Mouse (Mus musculus) erythroblast, embryonic 14.5 days (primary cell): ENCODE measurements around the gene 1700061G19Rik. TPM values are rescaled to one million over a fixed set of nuclear protein-coding genes. Genes with fewer than 3 reads are reported as not detected.

Experiments used
- H3K27me3 ChIP-seq: 2 replicates; pipeline ENCODE4 v1.6.1; 2012; ENCODE audit warnings: inconsistent platforms; ENCODE audit not compliant: control insufficient read depth
- H3K36me3 ChIP-seq: 2 replicates; pipeline ENCODE4 v1.6.1; 2012; ENCODE audit warnings: mild to moderate bottlenecking, inconsistent platforms; ENCODE audit not compliant: control insufficient read depth
- H3K4me1 ChIP-seq: 2 replicates; pipeline ENCODE4 v1.6.1; 2012; ENCODE audit warnings: inconsistent platforms; ENCODE audit not compliant: control insufficient read depth
- H3K4me3 ChIP-seq: replicated peaks from 2 replicates; pipeline ENCODE3; 2012; ENCODE audit warnings: moderate library complexity, mild to moderate bottlenecking, inconsistent platforms
- H3K9me3 ChIP-seq: 2 replicates; pipeline ENCODE4 v1.6.1; 2012; ENCODE audit warnings: low read length, inconsistent platforms, mixed read lengths; ENCODE audit not compliant: control insufficient read depth
- GATA1 ChIP-seq: IDR thresholded peaks from 2 replicates; pipeline ENCODE4 v1.6.1; 2012; ENCODE audit warnings: low read length, inconsistent platforms, mixed read lengths
- TAL1 ChIP-seq: IDR thresholded peaks from 3 replicates; pipeline ENCODE4 v1.6.1; 2012; ENCODE audit warnings: low read length, inconsistent platforms, mixed read lengths
- polyA plus RNA-seq: library from polyadenylated mRNA; stranded (reverse); fragments of >175 nt; gene quantifications from 2 replicates; pipeline ENCODE4 v1.2.3, GENCODE M21; 2012

Gene 1700061G19Rik
- polyA plus RNA-seq, 1 experiment: not detected

DNA sequence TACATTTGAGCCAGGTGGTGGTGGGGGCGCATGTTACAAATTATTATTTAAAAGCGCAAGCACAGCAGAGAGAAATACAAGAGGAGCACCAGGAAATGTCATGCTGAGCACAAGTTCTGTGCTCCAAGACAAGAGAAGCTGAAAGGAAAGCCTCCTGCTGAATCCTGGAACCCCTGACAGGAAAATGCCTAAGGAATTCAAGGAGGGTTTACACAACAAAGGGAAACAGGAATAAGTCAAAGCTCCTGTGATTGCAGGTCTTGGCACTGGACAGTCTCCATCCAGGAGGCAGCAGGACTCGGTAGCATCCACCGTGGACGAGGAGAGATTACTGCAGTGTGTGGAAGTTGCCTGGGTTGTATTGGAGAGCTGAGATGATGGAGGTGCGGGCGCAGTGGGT is 9.2 kb upstream of the 1700061G19Rik start:
- no peaks in the 10 kb centered on the region for H3K36me3 ChIP-seq
- no peaks in the 10 kb centered on the region; the same call in 1 of the 2 replicates for H3K27me3 ChIP-seq

DNA sequence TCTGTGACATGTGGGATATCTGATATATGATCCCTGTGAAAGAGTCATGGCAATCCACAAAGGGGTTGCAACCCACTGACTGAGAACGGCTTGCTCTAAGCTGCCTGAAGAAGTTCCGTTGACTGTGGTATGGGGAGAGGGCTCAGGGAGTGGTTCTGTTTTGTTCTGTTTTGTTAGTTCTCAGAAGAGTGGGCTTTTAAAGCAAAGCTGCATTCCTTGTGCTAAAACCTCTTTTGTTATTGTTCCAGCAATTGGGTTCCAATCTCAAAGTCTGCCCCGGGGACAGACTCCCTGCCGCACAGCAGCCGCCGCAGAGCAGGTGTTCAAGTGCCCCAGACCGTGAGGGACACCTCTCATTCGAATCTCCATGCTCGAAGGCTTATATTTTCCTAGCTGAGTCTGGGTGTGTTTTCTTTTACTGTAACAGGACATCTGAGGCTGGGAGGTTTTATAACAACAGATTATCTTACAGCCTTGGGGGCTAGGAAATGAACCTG is 5.7 kb upstream of the 1700061G19Rik start:
- no peak overlapping the region for H3K4me3 ChIP-seq
- H3K4me1 ChIP-seq: peaks cover 6% of the 10 kb centered on the region
- H3K36me3 ChIP-seq: no peaks in the 10 kb centered on the region
- H3K9me3 ChIP-seq: peaks cover 10% of the 10 kb centered on the region
- TF ChIP-seq TAL1: no peak
- TF ChIP-seq GATA1: no peak
- H3K27me3 ChIP-seq: no peaks in the 10 kb centered on the region; the same call in 1 of the 2 replicates

More for the DNA sequence above, 9.2 kb upstream of the 1700061G19Rik start:
- H3K4me1 ChIP-seq: peaks cover 13% of the 10 kb centered on the region
- H3K4me3 ChIP-seq: no peak overlapping the region
- TF ChIP-seq GATA1: no peak
- peaks cover 10% of the 10 kb centered on the region for H3K9me3 ChIP-seq

- no peak for TF ChIP-seq GATA1
- TF ChIP-seq TAL1: no peak
- Histone ChIP-seq H3K36me3 (no peaks in the 10 kb centered on the region), H3K27me3 (no peaks in the 10 kb centered on the region; the same call in 1 of the 2 replicates), H3K9me3 (peaks cover 10% of the 10 kb centered on the region), H3K4me3 (no peak overlapping the region), H3K4me1 (peaks cover 6% of the 10 kb centered on the region)
Measured at GRCm38 (mm10) chr17:56870287-56870953, 4.9 kb upstream of the 1700061G19Rik start.

DNA sequence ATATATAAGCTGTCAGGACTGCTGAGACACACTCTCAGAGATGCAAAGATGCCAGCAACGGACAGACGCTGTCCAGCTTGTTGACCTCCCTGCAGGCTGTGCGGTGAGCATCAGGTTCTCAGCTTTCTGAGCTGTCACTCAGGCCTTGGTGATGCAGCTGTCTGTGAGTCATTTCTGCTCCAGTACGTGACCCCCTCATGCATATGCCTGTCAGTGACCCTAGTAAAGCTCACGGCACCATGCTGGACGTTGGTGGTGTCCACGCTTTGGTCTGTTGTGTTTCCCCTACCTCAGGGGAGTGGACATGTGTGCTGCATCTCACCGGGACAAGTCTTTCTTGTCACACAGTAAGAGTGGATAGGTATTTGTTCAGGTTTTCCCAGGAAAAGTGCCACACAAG is 3.5 kb upstream of the 1700061G19Rik start:
- Histone ChIP-seq H3K4me1 (peaks cover 6% of the 10 kb centered on the region), H3K27me3 (no peaks in the 10 kb centered on the region; the same call in none of the 2 replicates), H3K9me3 (peaks cover 6% of the 10 kb centered on the region), H3K4me3 (no peak overlapping the region), H3K36me3 (no peaks in the 10 kb centered on the region)
- TF ChIP-seq TAL1 (no peak), GATA1 (no peak)

- Histone ChIP-seq H3K36me3 (no peaks in the 10 kb centered on the region), H3K9me3 (no peaks in the 10 kb centered on the region), H3K4me3 (no peak overlapping the region), H3K27me3 (no peaks in the 10 kb centered on the region; the same call in 1 of the 2 replicates), H3K4me1 (peaks cover 6% of the 10 kb centered on the region)
- TF ChIP-seq TAL1: no peak
- no peak for TF ChIP-seq GATA1
Measured at GRCm38 (mm10) chr17:56872512-56872911, 2.8 kb upstream of the 1700061G19Rik start.

GRCm38 (mm10) chr17:56874237-56874636 is 1.0 kb upstream of the 1700061G19Rik start, which contains the start of gene Acsbg2:
Gene Acsbg2 (minus strand): TSS chr17:56874447.
- H3K27me3 ChIP-seq: no peaks in the 10 kb centered on the region; the same call in 1 of the 2 replicates
- TF ChIP-seq GATA1 (no peak), TAL1 (no peak)
- peaks cover 6% of the 10 kb centered on the region for H3K4me1 ChIP-seq

GRCm38 (mm10) chr17:56876465-56876864 is 1.2 kb downstream of the 1700061G19Rik start:
- Histone ChIP-seq H3K9me3 (no peaks in the 10 kb centered on the region), H3K4me1 (no peaks in the 10 kb centered on the region), H3K4me3 (no peak overlapping the region), H3K27me3 (no peaks in the 10 kb centered on the region; the same call in 1 of the 2 replicates), H3K36me3 (no peaks in the 10 kb centered on the region)
- TF ChIP-seq TAL1: no peak
- TF ChIP-seq GATA1: no peak

More at GRCm38 (mm10) chr17:56874237-56874636, 1.0 kb upstream of the 1700061G19Rik start, which contains the start of gene Acsbg2:
- Histone ChIP-seq H3K36me3 (no peaks in the 10 kb centered on the region), H3K9me3 (no peaks in the 10 kb centered on the region), H3K4me3 (no peak within 1 kb of the TSS)

- TF ChIP-seq GATA1: no peak
- no peak for TF ChIP-seq TAL1
- no peaks in the 10 kb centered on the region; the same call in 1 of the 2 replicates for H3K27me3 ChIP-seq
- no peaks in the 10 kb centered on the region for H3K36me3 ChIP-seq
- no peak overlapping the region for H3K4me3 ChIP-seq
- no peaks in the 10 kb centered on the region for H3K9me3 ChIP-seq
- H3K4me1 ChIP-seq: no peaks in the 10 kb centered on the region
Measured at GRCm38 (mm10) chr17:56876981-56877380, 1.7 kb downstream of the 1700061G19Rik start.

DNA sequence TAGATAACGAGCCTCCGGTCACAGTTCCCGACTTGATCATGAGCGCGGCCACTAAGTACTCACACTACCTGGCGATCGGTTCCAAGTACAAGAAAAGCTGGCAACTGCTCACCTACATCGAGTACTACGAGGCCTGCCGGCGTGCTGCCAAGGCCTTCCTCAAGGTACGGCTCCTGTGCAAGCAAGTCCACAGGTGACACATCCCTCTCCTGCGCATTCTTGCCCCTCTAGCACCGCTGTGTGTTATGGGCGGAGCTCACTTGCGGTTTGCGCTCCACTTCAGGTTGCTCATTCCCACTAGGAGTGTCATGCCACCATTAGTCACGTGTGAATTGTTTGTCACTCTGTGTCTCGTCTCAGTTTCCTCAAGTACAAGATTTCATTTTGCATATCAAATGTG is 2.1 kb downstream of the 1700061G19Rik start:
- Histone ChIP-seq H3K27me3 (no peaks in the 10 kb centered on the region; the same call in 1 of the 2 replicates), H3K36me3 (no peaks in the 10 kb centered on the region), H3K9me3 (no peaks in the 10 kb centered on the region), H3K4me1 (no peaks in the 10 kb centered on the region), H3K4me3 (no peak overlapping the region)
- TF ChIP-seq GATA1 (no peak), TAL1 (no peak)
